Mouse (Mus musculus) layer of hippocampus, adult 8-10 months (tissue): ENCODE data around the gene Mst1. TPM values are rescaled to one million over a fixed set of nuclear protein-coding genes. Genes with fewer than 3 reads are reported as not detected.

ENCODE experiments used
- DNase-seq, 2 experiments: peaks; one replicate each; pipeline ENCODE4 v3.0.0; 2022; ENCODE audit warnings: low spot score in 2 of 2
- total RNA-seq, 4 experiments: library from RNA; stranded (reverse); gene quantifications; 2 replicates each; pipeline ENCODE4 v1.2.4; 2022

The Mst1 gene
- total RNA-seq, 4 experiments from 2014 or later: not detected

DNA sequence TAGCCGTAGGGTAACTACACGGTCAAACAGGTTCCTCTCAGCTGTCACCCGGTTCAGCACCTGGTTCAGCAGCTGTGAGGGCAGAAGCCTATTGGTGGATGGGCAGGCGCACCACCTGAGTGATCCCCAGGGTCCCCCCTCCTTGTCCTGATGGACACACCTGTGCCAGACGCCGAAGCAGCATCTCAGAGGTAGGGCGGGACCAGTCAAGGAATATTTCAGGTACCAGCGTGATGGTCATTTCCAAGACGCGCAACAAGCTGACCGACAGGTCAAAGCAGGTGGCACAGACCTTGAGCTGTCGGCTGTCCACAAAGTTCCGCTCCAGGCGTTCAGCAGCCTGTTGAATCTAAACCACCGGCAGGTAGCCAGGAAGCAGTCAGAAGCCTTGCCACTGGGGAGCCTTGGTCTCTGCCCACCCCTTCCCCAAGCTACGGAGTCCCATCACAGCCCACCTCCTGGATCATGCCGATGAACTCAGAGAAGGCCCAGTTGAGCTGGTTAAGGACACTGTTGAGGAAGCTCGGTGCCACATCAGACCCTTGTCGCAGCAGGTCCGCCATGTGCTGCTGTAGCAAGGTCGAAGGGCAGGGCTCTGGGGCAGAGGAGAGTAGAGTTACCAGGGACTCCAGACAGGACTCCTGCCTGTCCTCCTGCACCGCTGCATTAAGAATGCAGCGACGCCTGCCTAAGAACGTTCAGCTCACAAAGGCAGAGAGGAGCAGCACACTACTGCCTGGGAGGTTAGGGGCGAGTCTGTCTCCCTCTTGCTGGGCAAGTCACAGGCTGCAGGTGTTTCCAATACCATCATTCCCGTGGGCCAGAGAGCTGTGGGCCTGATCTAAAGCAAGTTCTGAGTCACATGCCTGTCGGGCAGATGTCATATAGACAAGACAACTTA lies 23.6 kb upstream of the Mst1 start:
- DNase-seq: no peak

DNA sequence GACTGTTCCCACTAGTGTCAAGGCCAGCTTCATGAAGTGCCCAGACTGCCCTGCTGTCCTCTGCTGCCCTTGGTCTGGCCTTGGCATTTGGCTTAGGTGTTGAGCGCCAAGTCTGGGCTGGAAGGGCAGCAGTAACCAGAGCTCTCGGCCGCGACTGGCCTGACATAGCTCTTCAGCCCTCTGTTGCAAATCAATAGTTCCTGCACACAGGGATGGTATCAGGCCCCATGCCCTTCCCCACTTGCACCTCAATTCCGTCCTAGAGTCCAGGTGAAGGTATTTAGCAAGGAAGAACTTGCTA lies 23.0 kb upstream of the Mst1 start:
- no peak for DNase-seq

DNA sequence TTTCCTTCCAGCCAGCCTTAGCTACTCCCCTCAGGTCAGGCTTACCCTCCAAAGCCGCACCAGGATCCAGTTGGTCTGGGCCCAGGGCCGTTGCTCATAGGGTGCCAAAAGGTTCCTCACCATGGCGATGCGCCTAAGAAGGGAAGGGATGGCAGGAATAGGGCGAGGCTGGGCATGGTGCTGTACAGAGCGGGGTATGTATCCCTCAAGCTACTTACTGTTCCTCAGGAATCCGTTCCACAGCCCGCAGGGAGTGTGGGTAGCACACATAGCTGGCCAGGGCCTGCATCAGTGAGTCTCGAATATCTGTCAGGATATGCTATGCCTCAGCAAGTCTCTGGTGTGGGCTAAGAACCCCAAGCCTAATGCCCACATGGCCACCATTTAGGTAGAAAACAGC lies 21.9 kb upstream of the Mst1 start:
- DNase-seq: no peak

DNA sequence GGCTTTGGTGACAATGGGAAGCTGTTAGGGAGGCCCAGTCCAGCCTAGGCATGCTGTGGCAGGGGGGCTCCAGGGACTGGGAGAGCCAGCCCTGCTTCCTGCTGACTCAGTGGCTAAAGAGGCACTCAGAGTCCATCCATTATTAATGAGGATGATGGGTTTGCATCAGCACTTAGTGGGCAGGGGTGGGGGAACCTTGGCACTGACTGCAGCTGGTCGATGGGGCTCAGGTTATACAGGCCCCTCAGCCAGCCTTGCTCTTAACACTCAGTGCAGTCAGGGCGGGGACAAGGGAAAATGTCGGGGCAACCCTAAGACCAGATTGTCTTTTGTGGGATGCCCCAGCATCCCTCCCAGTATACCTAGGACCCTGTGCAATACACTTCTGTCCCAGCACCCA lies 18.1 kb upstream of the Mst1 start:
- DNase-seq: no peak

DNA sequence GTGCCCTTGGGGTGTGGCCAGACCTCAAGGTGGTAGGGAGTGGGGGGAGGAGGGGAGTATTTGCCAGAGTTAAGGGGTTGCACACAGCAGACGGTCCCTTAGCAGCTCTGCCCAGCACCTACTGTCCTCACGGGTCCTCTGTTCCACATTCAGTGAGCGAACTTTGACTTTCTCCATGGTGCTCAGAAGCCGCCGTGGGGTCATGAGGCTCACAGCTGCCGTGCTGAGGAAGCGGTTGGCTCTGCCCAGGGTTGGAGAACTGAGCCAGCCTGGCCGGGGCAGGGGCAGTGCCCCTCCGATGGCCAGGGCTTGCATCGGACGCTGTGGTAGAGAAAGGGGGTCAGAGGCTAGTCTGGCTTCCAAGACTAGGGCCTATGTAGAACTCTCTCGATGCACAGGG lies 16.9 kb upstream of the Mst1 start:
- DNase-seq: no peak

DNA sequence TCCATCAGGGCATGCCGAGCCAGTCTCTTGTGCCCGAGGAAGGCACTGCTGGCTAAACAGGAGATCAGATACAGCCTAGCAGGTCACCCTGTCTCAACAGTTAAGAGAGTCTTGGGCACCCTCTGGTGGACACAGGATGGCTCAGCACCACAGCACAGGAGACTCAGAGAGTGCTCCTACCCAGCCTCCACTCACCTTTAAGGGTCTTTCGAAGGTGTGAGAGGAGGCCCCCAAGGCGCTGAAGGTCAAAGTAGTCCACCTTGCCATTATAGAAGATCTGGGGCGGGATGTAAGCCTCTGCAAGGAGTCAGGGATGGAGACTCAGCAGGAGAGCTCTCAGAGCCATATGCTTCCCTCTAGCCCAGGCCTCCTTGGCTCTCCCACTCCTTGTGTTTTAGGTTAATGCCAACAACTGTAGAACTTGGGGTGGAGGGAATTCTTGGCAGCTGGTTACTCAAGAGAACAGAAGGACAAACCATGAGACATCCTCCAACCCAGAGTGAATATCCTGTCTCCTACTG lies 14.7 kb upstream of the Mst1 start:
- peak; percentile 41 to 67 for DNase-seq

DNA sequence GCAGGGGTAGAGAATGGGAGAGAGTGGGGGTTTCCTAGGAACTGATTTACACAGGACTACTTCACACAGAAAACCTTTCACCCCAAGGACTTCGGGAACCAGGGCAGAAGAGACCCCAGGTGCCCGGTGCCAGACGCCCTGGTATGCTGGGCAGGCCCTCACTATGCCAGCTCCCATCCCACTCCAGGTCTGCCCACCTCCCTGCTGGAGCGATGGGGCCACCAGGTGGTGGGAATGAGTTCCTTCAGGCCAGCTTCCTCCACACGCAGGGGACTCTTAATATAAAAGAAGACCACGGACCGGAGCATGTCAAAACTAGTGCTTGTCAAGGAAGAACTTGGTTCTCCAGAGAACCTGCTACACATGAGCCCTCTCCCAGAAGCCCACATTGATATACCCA lies 13.0 kb upstream of the Mst1 start:
- no peak for DNase-seq

DNA sequence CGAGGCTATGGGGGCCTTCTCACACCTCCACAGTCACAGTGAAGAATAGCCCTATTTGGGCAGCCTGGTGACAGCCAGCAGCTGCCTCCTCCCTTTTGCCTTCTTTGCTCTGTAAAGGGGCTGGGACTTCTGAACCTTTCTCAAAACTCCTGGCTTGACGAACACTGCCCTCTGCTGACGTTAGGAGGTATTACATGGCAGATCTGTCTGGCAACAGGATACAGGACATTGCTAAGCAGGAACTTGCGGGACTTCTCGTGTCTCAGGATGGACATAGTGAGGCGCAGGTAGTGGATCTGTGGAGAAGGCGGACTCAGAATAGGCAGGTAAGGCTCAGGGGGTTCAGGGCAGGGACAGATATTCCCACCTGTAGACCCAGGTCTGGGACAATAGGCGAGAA lies 12.3 kb upstream of the Mst1 start:
- peak; percentile 73 to 87 for DNase-seq

DNA sequence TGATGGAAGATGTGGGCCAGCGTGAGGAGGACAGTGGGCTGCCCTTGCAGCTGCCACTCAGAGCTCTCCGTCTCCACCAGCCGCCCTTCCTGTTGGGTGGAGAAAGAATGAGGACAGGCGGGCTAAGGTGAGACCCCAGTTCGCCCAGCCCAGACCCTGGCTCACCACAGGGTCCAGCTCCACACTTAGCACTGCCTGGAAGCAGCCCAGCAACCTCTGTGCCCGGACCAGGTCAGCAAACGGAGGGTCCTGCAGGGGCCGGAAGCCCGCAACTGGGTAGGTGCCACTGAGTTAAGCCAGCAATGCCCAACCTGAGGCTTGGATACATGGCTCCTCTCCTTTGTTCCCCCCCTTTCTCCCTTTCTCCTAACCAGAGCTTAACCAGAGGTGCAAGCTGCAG lies 11.2 kb upstream of the Mst1 start:
- no peak for DNase-seq

DNA sequence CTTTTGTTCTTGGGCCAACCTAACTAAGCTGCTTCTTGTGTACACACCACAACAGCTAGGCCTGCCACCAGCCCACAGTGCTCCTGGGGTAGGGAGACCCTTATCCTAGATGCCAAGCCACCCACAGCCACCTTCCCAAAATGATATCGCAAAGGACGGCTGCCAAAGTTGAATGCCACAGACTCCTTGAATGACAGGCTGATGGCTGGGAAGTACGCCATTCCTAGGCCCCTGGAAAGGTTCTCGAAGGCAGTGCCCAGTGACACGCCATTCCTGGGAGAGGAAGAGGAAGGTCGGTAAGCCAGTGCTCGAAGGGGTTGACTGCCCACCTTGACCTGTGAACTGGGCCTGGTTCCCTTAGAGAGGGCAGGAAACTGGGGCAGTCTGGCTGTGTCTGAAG lies 10.7 kb upstream of the Mst1 start:
- no peak for DNase-seq

DNA sequence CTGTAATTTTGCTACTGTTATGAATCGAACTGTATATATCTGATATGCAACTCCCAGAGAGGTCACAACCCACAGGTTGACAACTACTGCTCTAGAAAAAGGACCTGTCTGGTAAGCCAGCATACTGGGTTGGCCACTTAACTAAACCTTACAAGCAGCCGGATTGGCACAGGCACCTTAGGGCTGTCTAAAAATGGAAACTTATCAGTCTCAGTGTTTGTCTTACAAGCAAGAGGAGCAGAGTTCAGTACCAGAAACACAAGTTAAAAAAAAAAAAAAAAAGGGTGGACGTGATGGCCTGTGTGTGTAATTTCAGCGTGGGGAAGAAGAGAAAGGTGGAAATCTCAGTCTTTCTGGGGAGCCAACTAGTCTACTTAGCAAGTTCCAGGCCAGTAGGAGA lies 8.4 kb upstream of the Mst1 start:
- DNase-seq: no peak

DNA sequence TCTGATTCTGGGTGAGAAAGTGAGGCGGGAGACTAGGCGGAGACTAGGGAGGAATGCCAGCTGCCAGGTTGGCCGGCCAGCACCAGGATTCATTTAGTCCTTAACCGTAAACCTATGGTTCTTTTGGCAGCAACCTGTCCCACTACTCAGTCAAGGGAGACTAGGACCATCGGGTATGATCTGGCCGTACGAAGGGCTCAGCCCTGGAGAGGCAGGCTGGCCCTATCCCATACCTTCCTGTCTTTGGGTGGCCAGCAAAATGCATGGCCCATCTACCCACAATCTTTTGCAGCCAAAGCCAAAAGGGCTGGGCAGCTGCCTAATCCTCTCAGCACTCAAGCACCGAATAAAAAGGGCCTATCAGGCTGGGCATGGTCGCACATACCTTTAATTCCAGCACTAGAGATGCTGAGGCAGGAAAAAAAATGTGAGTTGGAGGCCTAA lies 7.7 kb upstream of the Mst1 start:
- no peak for DNase-seq

DNA sequence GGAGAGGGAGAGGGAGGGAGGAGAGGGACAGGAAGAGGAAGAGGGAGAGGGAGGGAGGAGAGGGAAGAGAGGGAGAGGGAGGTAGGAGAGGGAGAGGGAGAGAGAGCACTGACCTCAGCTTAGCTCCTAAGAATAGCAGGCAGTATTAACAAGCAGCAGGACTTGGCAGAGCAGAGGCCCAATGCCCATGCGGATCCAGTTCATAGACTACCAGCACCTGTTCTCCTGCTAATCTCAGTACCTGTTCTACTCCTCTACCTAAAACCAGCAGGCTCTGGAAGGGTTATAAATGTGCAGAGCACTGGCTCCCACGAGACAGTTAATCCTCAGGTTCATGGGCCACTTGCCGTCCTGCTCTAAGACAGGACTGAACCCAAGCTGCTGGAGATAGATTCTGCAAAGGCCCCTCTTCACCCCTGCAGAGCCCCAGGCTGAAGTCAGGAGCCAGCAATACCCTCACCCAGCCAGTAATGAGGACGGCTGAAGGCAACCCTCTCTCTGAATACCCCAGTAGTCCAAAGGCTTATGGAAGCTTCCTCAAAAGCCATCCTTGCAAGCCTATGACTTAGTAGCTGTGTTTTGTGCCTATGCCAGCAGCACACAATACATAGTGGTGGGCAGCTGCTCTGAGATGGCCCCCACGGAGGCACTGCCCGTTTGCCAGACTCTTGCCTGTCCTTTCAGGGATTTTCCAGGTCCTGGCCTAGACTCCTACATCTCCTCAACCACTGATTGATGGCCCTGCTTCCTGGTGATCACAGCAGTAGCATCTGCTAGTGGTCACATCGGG lies 6.9 kb upstream of the Mst1 start:
- DNase-seq: no peak

DNA sequence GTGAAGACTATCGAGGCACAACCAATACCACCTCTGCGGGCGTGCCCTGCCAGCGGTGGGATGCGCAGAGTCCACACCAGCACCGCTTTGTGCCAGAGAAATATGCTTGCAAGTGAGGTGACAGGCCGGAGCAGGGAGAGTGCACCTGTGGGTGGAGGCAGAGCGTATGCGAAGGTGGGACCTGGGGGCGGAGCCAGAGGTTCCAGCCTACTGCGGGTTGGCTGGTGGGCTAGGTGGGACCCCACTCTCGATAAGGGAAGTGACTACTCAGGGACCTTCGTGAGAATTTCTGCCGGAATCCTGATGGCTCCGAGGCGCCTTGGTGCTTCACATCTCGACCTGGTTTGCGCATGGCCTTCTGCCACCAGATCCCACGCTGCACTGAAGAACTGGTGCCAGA lies 2.3 kb downstream of the Mst1 start:
- DNase-seq: no peak

DNA sequence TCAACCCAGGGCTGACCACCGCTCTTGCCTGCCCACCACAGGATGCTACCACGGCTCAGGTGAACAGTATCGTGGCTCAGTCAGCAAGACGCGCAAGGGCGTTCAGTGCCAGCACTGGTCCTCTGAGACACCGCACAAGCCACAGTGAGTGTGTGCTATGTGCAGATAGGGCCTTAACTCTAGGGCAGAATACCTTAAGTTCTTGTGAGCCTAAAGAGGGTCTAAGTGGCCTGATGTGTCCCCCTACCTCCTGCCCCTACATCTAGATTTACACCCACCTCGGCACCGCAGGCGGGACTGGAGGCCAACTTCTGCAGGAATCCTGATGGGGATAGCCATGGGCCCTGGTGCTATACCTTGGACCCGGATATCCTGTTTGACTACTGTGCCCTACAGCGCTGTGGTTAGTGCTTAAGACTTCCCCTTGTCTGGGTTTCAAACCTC lies 2.8 kb downstream of the Mst1 start, which contains the start of gene Rnf123:
Gene Rnf123, minus strand, starts transcription at position 359 of the 444 bp plus-strand sequence.
- no peak for DNase-seq

DNA sequence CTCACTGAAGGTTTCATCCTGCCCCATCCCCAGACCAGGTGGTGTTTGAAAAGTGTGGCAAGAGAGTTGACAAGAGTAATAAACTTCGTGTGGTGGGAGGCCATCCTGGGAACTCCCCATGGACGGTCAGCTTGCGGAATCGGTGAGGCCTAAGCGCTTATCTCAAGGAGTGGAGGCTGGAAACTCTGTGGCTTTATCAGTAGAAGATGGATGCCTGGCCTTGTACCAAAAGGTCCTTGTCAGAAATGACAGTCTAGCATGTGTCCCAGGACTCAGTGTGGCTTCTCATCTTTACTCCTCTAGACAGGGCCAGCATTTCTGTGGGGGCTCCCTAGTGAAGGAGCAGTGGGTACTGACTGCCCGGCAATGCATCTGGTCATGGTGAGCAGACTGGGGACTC lies 3.3 kb downstream of the Mst1 start:
- no peak for DNase-seq

DNA sequence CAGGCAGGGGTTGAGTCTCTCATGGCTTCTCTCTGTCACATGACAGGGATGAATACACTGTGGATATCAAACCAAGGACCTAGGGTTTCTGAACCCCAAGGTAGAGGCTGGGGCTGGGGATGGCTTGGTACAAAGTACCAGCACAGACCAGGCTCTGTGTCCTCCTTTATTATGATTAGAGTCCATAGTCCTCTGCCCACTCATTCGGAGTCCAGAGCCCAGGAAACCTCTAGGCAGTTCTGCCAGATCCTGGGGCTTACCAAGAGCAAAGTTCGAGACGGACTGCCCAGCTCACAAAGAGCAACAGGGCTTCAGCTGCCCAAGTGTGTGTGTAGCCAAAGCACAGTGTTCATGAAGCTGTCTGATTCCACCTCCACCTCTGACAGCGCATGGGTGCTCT lies 5.0 kb downstream of the Mst1 start:
- DNase-seq: no peak

DNA sequence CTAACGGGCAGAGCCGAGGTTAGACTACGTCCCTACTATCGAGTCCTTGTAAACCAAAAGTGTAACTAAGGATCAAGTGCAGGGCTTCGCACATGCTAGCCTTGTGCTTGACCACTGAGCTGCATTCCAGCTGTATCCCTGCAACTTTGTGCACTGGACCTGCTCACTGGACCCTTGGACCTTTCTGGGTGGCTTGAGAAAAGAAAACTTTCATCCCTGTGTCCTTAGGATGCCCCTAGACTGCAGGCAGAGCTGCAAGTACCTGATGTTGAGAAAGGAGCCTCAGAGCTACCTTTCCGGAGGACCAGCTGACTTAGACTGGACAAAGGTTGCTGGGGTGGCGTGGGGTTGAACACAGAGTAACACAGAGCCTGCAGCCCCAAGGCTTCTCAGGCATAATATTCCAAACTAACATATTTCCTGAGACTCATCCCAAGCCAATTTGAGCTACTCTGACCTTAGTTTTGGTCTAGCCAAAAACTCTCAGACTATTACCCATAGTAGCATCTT lies 10.4 kb downstream of the Mst1 start:
- DNase-seq: no peak

DNA sequence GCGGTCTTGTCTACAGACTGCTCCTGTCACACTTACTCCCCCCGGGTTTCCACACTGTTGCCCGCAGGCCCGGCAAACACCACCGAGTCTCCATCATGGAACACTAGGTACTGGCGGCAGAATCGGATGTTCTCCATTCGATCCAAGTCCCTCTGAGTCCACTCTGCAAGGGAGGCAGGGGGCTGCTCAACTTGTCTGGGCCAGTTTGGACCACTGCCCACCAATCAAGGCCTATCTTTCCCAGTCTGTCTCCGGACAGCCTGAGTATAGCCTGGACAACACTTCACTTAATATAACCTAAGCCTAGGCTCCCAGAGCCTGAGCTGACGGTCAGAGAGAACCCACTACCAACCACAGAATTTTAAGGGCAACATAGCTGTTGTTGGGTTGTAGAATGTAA lies 13.3 kb downstream of the Mst1 start:
- DNase-seq: no peak

DNA sequence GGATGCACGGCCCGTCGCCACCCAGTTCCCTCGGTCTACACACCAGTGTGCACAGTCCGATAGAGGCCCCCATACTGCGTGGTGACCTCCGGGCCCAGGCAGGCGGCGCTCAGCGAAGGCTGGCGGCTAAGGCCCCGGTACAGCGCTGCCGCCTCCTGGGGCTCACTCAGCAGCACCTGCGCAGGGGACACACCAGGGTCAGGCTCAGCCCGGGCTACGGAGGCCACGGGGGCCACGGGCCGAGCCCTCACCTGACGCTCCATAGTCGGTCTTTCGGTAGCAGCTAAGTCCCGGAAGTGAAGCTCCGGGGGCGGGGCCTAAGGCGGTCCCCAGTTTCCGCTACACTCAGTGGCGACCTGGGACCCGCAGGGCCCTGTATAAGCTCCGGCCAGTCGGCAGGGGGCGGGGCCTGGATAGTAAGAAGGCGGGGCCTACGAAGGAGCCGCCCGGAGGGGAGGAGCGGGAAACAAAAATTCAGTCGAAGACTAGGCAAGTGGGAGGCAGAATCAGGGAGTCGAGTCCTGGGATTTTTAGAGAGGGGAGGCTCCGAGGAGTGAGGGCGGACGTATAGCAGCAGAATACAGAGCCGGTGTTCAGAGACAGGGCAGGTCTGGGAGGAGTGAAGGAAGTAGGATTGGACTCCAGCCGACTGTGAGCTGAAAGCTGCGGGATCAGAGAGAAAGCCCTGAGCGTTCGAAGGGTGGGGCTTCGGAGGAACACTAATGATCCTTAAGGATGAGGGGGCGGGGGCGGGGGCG lies 14.1 kb downstream of the Mst1 start, which contains the start of gene Apeh:
Gene Apeh, minus strand, starts transcription at position 423 of the 758 bp plus-strand sequence.
- peak; percentile 80 to 81 for DNase-seq

DNA sequence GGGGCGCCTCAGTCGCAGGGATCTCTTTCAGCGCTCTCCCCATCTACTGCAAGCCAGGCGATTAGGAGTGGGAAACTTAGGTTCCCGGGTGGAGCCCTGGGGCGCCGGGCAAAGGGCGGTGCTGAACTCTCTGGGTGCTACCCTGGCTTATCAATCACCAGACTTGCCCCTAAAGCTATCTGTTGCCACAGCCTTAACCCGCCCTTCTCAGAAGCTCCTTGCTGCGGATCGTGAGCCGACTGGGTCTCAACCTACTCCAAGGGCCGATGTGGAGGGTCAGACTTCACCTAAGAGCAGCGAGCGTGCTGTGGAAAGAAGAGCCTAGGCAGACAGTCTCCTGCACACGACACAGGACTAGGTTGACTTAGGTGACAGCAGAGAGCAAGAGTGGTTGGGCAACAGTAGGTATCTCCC lies 14.8 kb downstream of the Mst1 start:
- no peak for DNase-seq
